Mouse (Mus musculus) CH12.LX (cell line): ENCODE data around the gene Socs2. TPM values are rescaled to one million over a fixed set of nuclear protein-coding genes. Genes with fewer than 3 reads are reported as not detected.

Source experiments
- DNase-seq: peaks from one replicate; pipeline ENCODE4 v3.0.0-alpha.2; 2013; ENCODE audit errors: extremely low read depth
- H3K27ac ChIP-seq: 2 replicates; pipeline ENCODE4 v1.5.1; 2012; ENCODE audit warnings: low read depth, mild to moderate bottlenecking, control low read depth, moderate library complexity; ENCODE audit not compliant: insufficient read depth
- H3K27me3 ChIP-seq: replicated peaks from 2 replicates; pipeline ENCODE3; 2012; ENCODE audit warnings: inconsistent platforms
- H3K36me3 ChIP-seq, 2 experiments: replicated peaks in 1 of 2; 2 replicates each; pipeline versions ENCODE3 to v1.6.1; 2012; ENCODE audit warnings: inconsistent platforms in 1 of 2, low read length in 1 of 2, mild to moderate bottlenecking in 1 of 2, mixed read lengths in 1 of 2, moderate library complexity in 1 of 2; ENCODE audit not compliant: control insufficient read depth in 1 of 2, insufficient read depth in 1 of 2
- H3K4me1 ChIP-seq, 2 experiments: 2 replicates each; pipeline ENCODE4 v1.6.1; 2012; ENCODE audit warnings: inconsistent platforms in 1 of 2, moderate library complexity in 1 of 2; ENCODE audit not compliant: insufficient read depth in 2 of 2, control insufficient read depth in 1 of 2
- H3K4me2 ChIP-seq: 2 replicates; pipeline ENCODE4 v1.6.1; 2012; ENCODE audit warnings: low read depth, mild to moderate bottlenecking, control low read depth; ENCODE audit not compliant: poor library complexity, insufficient read depth, severe bottlenecking
- H3K4me3 ChIP-seq, 3 experiments: fragments of 150-350 bp in 1 of 3; sonication (generic) in 1 of 3; replicated peaks in 1 of 3; 2 replicates each; pipeline versions ENCODE3 to v1.5.1; 2011 to 2012; ENCODE audit warnings: low read depth in 2 of 3, low read length in 2 of 3, mild to moderate bottlenecking in 2 of 3, moderate library complexity in 2 of 3, control low read depth in 1 of 3, improper control_type of control experiment in 1 of 3, inconsistent platforms in 1 of 3, mixed read lengths in 1 of 3; ENCODE audit not compliant: poor library complexity in 1 of 3
- H3K79me2 ChIP-seq: replicated peaks from 2 replicates; pipeline ENCODE4 v1.6.1; 2012; ENCODE audit warnings: mild to moderate bottlenecking, moderate library complexity; ENCODE audit not compliant: control insufficient read depth, poor library complexity, insufficient read depth, severe bottlenecking; ENCODE audit errors: extremely low read depth
- H3K9ac ChIP-seq: 2 replicates; pipeline ENCODE4 v1.6.1; 2012; ENCODE audit warnings: low read depth, mild to moderate bottlenecking, control low read depth, moderate library complexity; ENCODE audit not compliant: insufficient read depth
- H3K9me3 ChIP-seq: replicated peaks from 2 replicates; pipeline ENCODE3; 2012; ENCODE audit warnings: low read length, inconsistent platforms, mixed read lengths
- CHD2 ChIP-seq: IDR thresholded peaks from 2 replicates; pipeline ENCODE4 v1.6.1; 2011; ENCODE audit warnings: low read length, improper control_type of control experiment
- E2F4 ChIP-seq: IDR thresholded peaks from 2 replicates; pipeline ENCODE4 v1.6.1; 2011; ENCODE audit warnings: low read depth, low read length, improper control_type of control experiment; ENCODE audit not compliant: insufficient replicate concordance
- ETS1 ChIP-seq: conservative IDR thresholded peaks from 2 replicates; pipeline ENCODE4 v1.6.1; 2012; ENCODE audit warnings: low read depth, mild to moderate bottlenecking, inconsistent platforms, low read length, improper control_type of control experiment, moderate library complexity
- HCFC1 ChIP-seq: IDR thresholded peaks from 2 replicates; pipeline ENCODE4 v1.6.1; 2012; ENCODE audit warnings: low read depth, mild to moderate bottlenecking, inconsistent platforms, low read length, improper control_type of control experiment
- JUN ChIP-seq: IDR thresholded peaks from 2 replicates; pipeline ENCODE4 v1.6.1; 2011; ENCODE audit warnings: low read depth, mild to moderate bottlenecking, low read length, improper control_type of control experiment, moderate library complexity; ENCODE audit not compliant: insufficient read depth
- MAFK ChIP-seq: IDR thresholded peaks from 2 replicates; pipeline ENCODE4 v1.6.1; 2011; ENCODE audit warnings: low read length, improper control_type of control experiment; ENCODE audit not compliant: insufficient replicate concordance
- MAX ChIP-seq: IDR thresholded peaks from 2 replicates; pipeline ENCODE4 v1.6.1; 2011; ENCODE audit warnings: low read length, improper control_type of control experiment
- MAZ ChIP-seq: IDR thresholded peaks from 2 replicates; pipeline ENCODE4 v1.6.1; 2012; ENCODE audit warnings: low read depth, mild to moderate bottlenecking, inconsistent platforms, low read length, improper control_type of control experiment, moderate library complexity
- MEF2A ChIP-seq: IDR thresholded peaks from 2 replicates; pipeline ENCODE4 v1.6.1; 2014; ENCODE audit warnings: low read depth, mild to moderate bottlenecking, inconsistent platforms, low read length, improper control_type of control experiment, borderline replicate concordance
- MXI1 ChIP-seq: IDR thresholded peaks from 2 replicates; pipeline ENCODE4 v1.6.1; 2011; ENCODE audit warnings: mild to moderate bottlenecking, low read depth, low read length, improper control_type of control experiment
- RAD21 ChIP-seq: IDR thresholded peaks from 2 replicates; pipeline ENCODE4 v1.6.1; 2011; ENCODE audit warnings: low read depth, mild to moderate bottlenecking, low read length, improper control_type of control experiment, moderate library complexity
- TCF12 ChIP-seq: IDR thresholded peaks from 2 replicates; pipeline ENCODE4 v1.6.1; 2014; ENCODE audit warnings: low read depth, mild to moderate bottlenecking, inconsistent platforms, low read length, improper control_type of control experiment
- UBTF ChIP-seq: IDR thresholded peaks from 2 replicates; pipeline ENCODE4 v1.6.1; 2012; ENCODE audit warnings: low read depth, mild to moderate bottlenecking, inconsistent platforms, low read length, improper control_type of control experiment, moderate library complexity
- USF2 ChIP-seq: conservative IDR thresholded peaks from 2 replicates; pipeline ENCODE4 v1.6.1; 2011; ENCODE audit warnings: low read depth, low read length, improper control_type of control experiment
- ZC3H11A ChIP-seq: IDR thresholded peaks from 2 replicates; pipeline ENCODE4 v1.6.1; 2012; ENCODE audit warnings: low read depth, mild to moderate bottlenecking, inconsistent platforms, low read length, improper control_type of control experiment
- ZKSCAN1 ChIP-seq: IDR thresholded peaks from 2 replicates; pipeline ENCODE4 v1.6.1; 2012; ENCODE audit warnings: low read depth, inconsistent platforms, low read length, improper control_type of control experiment, borderline replicate concordance
- ZMIZ1 ChIP-seq: IDR thresholded peaks from 2 replicates; pipeline ENCODE4 v1.6.1; 2012; ENCODE audit warnings: low read depth, mild to moderate bottlenecking, inconsistent platforms, low read length, improper control_type of control experiment
- dilution Hi-C: fragments of 300-500 bp; cut with MboI; formaldehyde crosslinking; loops from 2 replicates; pipeline ENCODE4 v1.14.3; 2020; ENCODE audit warnings: low sequenced_read_pairs; ENCODE audit not compliant: extremely low pct_unique_long_range_greater_than_20kb, extremely low pct_ligation_motif_present
- in situ Hi-C: fragments of 300-500 bp; cut with MboI; formaldehyde crosslinking; loops from 3 replicates; pipeline ENCODE4 v1.14.3; 2019; ENCODE audit warnings: low sequenced_read_pairs, low pct_ligation_motif_present, low pct_unique_long_range_greater_than_20kb, mixed read lengths
- polyA plus RNA-seq: library from polyadenylated mRNA; unstranded; fragments of >175 nt; gene quantifications from 2 replicates; pipeline ENCODE4 v1.2.1, GENCODE M21; 2012; ENCODE audit warnings: low read depth; ENCODE audit not compliant: insufficient read length
- total RNA-seq, 2 experiments: library from RNA; depleted of rRNA; stranded (reverse); fragments of 300-350 nt in 1 of 2; fragments of >200 nt in 1 of 2; gene quantifications; 2 replicates each; pipeline ENCODE4 v1.2.3; 2012 to 2014

Socs2 gene
- total and polyA plus RNA-seq, 3 experiments, result 7.8 to 16.3 (median 15.7) TPM

DNA sequence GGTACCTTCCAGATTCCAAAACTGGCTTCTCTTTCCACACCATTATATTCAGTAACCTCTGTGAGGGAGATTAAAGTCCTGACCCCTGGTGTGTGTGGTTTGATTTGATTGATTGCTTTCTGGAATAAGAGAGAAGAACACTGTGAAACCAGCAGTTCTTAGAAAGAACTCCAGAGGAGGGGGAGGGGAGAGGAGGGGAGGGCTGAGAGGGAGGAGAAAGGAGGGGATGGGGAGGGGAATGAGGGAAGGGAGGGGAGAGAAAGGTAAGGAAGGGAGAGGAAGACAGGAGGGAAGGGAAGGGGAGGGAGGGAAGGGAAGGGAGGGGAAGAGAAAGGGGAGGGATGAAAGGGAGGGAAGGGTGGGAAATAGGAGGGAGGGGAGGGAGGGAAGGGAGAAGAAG lies 62.3 kb downstream of the Socs2 start:
- no peaks in the 10 kb centered on the region for H3K27me3 ChIP-seq
- DNase-seq, result no peak
- H3K79me2 ChIP-seq, result no peaks in the 10 kb centered on the region
- TF ChIP-seq USF2 (no peak), ZC3H11A (no peak)
- no peak overlapping the region for H3K9ac ChIP-seq
- peaks cover 2% of the 10 kb centered on the region for H3K9me3 ChIP-seq
- no peak overlapping the region for H3K4me3 ChIP-seq
- H3K4me2 ChIP-seq, result no peak overlapping the region
- no peaks in the 10 kb centered on the region for H3K36me3 ChIP-seq
- dilution Hi-C loops (no loop called here), in situ Hi-C loops (no loop called here)
- no peaks in the 10 kb centered on the region for H3K4me1 ChIP-seq
- H3K27ac ChIP-seq, result no peak overlapping the region

DNA sequence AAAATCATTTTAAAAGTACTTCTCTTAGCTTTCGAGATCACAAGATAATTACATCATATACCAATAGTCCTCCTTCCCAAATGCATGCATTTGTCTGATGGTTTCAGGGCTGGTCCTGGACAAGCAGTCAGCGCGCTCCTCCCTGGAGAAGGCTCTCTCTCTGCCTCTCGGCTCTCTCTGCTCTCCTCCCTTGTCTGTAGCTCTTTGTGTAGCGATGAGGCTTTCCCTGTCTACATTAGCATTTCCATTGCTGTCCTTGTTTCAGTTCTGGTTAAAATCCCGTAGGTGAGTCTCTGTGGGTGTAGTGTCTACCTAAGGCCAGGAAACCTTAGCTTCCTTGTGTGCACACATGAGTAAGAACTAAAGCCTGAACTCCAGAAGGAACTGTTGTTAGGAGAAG lies 62.9 kb downstream of the Socs2 start:
- TF ChIP-seq ETS1 (no peak), ZMIZ1 (no peak), RAD21 (no peak), UBTF (no peak), MAX (no peak), ZKSCAN1 (no peak), MXI1 (no peak), MAFK (no peak), TCF12 (no peak), E2F4 (no peak), MEF2A (no peak), MAZ (no peak), HCFC1 (no peak), CHD2 (no peak), JUN (no peak)
- H3K27me3 ChIP-seq, result no peaks in the 10 kb centered on the region
- H3K79me2 ChIP-seq, result no peaks in the 10 kb centered on the region
- H3K4me1 ChIP-seq, result no peaks in the 10 kb centered on the region
- no peaks in the 10 kb centered on the region for H3K36me3 ChIP-seq
- H3K4me3 ChIP-seq, result no peak overlapping the region
- H3K4me2 ChIP-seq, result no peak overlapping the region
- in situ Hi-C loops, result no loop called here
- H3K9me3 ChIP-seq, result peaks cover 2% of the 10 kb centered on the region
- dilution Hi-C loops, result no loop called here
- no peak overlapping the region for H3K9ac ChIP-seq
- no peak overlapping the region for H3K27ac ChIP-seq
- no peak for DNase-seq
